Mouse (Mus musculus): ENCODE measurements at regions not wholly inside any gene's neighbourhood (a gene's known extent, or its start where the extent isn't known, plus 50 kb on each side); places are given as distances from the start of the nearest gene placed in this dataset.

DNA sequence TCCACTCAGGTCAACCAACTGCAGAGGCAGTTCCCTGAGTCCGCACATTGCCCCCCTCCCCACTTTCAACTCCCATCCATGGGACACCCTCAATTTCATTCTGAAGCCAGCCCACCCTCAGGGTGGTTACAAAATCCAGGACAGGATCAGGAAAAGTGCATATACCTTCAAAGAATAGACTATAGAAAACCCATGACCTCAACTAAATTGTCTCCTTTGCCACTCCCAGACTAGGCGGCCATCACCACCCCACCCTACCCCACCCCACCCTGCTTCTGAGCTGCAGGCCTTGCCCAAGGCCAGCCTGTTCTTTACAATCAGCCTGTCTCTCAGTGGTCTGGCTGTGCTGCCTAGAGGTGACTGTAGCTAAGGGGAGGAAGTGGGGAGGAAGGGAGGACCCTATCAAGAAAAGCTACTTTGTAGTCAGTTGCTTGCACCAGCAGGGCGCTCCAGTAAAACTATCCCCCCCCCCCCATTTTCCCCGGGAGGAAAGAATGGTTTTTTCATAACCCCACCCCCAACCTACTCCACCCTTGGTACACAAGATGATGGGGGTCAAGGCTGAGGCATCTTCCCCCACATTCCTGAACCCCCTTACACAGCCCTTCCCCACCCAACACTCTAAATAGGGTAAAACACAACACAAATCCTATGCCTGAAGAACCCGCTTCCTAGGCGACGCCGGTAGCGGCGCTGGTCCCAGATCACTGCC is 490.9 kb downstream of the Prss52 start:
- no peak for DNase-seq (ENCODE audit: low spot score in 2 of 2)

DNA sequence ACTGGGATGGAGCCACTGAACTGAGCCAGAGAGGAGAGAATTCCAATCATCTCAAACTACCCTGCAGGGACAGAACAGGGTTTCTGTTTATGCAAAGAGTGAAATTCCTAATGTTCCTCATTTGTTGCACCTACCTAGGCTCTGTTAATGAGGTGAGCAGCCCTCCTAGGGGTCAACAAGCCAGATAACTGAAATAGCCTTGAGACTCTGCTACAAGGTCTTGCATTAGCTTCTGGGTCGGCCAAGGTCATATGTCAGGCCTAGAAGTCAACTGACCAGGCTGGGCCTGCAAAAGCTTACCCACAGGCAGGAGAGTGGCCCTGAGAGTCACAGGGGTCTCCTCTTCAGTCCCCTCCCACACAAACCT is 491.4 kb downstream of the Prss52 start:
- DNase-seq (ENCODE audit: low spot score in 2 of 2), result no peak

DNA sequence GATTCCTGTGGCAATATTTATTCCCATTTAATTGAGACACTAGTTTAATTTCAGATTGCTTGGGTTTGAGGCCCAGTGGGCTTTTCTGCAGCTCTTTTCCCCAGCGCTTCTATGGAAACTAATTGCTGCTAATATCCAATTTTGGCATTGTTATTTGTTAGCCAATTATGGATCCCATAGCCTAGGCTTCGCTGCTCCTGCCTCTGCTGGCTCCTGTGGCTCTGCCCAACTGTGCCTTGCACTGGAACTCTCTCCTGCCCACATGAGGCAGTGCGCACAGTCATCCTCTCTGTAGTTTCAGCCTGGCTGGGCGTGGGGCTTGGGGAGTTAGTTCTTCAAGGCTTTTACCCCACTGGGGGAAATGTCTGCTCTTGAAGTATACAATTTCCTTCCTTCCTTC is 491.8 kb downstream of the Prss52 start:
- DNase-seq (ENCODE audit: low spot score in 2 of 2), result no peak

DNA sequence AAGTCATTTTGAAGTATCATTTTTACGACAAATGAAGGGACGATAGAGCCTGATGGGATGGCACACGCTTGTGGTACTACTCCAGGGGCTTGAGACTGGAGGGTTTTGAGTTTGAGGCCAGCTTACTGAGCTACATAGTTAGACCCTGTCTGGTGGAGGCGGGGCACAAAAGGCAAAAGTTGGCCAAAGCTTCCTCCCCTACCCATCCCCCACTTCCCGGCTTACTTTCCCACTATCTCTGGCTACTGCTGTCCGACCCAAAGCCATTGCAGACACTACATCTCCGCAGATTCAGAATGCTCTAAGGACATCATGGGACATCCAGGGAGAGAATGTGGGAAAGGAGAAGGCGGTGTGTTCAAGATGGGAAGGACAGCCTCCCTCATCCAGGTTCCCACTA is 493.1 kb downstream of the Prss52 start:
- no peak for DNase-seq (ENCODE audit: low spot score in 2 of 2)

Measured in urinary bladder, adult 18-20 months (tissue).